Mouse (Mus musculus): ENCODE data around the gene Lpin2.

Lpin2 gene

GRCm38 (mm10) chr17:71263136-71263535 is 80.8 kb downstream of the Lpin2 start:
- no peak for DNase-seq (ENCODE audit: low spot score in 2 of 2)

DNA sequence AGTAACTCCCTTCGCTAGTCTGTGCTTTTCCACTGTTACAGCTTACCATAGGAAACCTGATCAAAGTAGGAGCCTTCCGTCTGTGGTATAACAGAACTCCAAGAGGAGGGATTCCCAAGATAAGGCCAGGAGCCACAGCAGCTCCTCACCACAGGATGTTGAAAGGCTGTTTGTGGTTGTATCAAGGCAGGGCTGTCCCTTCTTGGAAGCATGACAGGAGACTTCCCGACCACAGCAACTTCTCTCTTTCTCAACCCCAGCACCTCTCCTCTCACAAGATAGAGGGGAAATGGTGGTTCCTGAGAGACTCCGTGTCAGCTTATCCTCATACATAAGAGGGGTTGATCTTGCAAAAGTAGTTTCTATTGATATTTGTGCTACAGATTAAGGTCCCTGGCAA is 82.4 kb downstream of the Lpin2 start:
- no peak for DNase-seq (ENCODE audit: low spot score in 2 of 2)

GRCm38 (mm10) chr17:71265336-71266051 is 83.1 kb downstream of the Lpin2 start:
- DNase-seq (ENCODE audit: low spot score in 2 of 2), result no peak

- DNase-seq (ENCODE audit: low spot score in 2 of 2), result no peak
These were observed 85.0 kb downstream of the Lpin2 start for GRCm38 (mm10) chr17:71267374-71267773.

DNA sequence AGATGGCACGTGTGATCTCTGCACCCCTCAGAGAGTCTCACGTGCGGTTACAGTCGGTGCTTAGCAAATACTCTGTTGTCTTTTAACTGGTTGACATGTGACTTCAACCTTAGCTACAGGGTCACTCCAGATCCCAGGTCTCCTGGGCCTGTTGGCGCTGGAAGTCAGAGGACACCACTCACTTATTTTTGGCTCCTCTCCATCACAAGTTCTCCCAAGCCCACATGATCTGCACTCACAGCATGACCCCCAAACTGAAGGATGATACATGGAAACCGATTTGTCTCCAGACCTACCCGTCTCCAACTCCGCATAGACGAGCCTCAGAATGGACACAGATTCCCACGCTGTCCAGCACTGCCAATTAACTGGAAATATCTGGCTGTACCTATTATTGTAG is 85.8 kb downstream of the Lpin2 start:
- no peak for DNase-seq (ENCODE audit: low spot score in 2 of 2)

DNA sequence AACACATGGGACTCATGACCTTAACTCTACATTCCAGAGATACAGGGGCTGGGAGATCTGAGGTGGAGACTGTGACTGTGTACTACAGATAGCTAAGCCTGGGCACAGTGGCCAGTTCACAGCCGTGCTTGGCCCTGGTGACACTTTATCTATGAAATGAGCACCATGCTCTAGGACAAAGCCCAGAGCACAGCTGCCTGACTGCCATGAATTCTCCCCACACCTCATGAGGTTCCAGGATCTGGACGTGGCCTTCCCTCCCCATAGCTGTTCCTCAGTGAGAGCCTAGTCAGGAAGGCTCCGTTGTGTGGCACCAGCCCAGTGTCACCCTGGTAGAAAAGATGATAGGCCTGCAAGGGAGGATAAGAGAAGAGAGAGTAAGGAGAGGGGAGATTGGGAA is 86.2 kb downstream of the Lpin2 start:
- no peak for DNase-seq (ENCODE audit: low spot score in 2 of 2)

GRCm38 (mm10) chr17:71273901-71274300 is 91.5 kb downstream of the Lpin2 start:
- DNase-seq (ENCODE audit: low spot score in 2 of 2), result no peak

DNA sequence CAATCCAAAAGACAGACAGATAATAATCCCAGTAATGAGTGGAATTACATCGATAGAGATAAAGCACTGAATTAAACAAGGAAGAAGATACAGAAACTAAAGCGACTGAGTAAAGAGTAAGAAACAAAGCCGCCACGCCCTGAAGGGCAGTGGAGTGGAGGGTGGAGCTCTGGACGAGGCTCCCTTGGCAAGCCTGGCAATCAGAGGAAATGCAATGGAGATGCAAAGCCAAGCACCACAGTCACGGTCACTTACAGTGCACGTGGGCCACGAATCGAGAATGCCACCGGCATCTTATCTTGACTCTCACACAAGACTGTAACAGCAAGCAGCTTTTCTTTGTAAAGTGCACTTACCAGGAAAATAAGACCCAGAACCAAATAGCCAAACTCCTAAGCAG is 94.4 kb downstream of the Lpin2 start:
- DNase-seq (ENCODE audit: low spot score in 2 of 2), result no peak

DNA sequence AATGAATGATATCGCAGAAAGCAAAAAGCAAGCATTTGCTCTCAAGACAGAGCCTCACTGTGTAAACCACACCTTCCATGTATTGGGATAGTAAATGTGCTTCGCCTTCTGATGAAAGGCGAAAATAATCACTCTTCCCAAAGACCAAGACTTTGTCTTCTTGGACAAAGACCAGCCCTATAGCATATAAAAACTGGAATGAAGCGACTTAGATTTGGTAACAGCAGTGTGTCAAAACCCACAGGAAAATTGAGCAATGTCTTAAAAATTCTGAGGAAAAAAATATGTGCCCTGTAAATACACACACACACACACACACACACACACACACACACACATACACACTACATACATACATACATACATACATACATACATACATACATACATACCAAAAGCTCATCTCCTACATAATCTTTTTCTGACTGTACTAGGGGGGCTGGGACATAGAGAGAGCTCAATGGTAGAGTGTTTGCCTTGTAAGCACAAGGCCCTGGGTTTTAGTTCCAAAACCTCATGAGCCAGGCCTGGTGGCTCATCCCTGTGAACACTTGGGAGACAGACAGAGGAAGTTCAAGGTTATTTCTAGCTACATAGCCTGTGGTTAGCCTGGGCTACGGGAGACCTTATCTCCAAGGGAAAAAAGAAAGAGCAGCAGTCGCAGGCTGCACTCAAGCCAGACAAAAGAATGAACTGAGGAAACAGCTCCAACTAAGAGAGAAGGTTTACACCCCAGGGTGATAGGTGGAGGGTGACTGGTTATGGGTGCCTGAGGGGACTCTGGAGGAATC is 95.5 kb downstream of the Lpin2 start:
- DNase-seq (ENCODE audit: low spot score in 2 of 2), result no peak

GRCm38 (mm10) chr17:71282716-71283115 is 100.4 kb downstream of the Lpin2 start:
- DNase-seq (ENCODE audit: low spot score in 2 of 2), result no peak

- DNase-seq (ENCODE audit: low spot score in 2 of 2), result no peak
These were observed 100.9 kb downstream of the Lpin2 start for GRCm38 (mm10) chr17:71283237-71283636.

DNA sequence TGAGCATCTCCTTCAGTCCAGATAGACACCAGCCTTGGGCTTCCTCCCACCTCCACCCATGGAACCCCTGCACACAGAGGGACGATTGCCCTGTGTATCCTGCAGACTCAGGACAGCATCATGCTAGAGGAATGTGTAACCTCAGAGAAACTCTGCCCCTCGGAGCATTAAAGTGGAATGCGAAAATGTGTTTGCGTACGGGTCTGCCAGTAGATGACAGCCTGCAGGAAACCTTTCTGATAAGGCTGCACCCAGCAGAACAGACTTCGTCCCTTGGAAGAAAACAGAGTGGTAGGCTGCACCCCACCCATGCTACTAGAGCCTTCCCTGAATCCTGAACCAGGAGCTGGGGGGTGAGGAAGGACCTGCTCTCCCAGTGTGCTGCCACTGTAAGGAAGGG is 102.5 kb downstream of the Lpin2 start:
- DNase-seq (ENCODE audit: low spot score in 2 of 2), result no peak

GRCm38 (mm10) chr17:71285929-71286328 is 103.6 kb downstream of the Lpin2 start:
- DNase-seq (ENCODE audit: low spot score in 2 of 2), result no peak

GRCm38 (mm10) chr17:71287586-71287985 is 105.2 kb downstream of the Lpin2 start:
- DNase-seq (ENCODE audit: low spot score in 2 of 2), result no peak

DNA sequence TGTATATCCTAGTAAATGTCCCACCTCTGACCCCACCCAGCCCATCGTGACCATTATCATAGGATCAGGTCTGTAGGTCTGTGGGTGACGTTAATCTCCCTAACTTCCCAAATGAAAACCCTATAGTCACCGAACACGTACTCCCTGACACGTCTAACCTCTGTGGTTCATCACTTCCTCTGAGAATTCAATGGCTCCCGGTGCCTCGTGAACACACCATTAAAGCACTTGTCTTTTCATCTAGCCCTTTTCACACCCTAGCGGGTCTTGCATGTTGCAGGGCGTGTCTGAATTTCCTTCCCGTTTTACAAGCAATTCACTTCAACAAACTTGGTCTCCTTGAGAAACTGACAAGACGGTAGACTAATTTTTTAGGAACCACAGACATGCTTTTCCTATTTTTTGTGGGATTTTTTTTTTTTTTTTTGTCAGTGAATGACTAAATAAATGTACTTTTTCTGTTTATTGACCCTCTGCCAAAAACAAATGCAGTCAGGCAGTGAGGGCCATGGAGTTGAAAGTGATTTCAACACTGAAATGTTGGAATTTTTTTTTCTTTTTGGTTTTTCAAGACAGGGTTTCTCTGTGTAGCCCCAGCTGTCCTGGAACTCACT is 105.9 kb downstream of the Lpin2 start:
- no peak for DNase-seq (ENCODE audit: low spot score in 2 of 2)

GRCm38 (mm10) chr17:71288808-71289548 is 106.6 kb downstream of the Lpin2 start:
- no peak for DNase-seq (ENCODE audit: low spot score in 2 of 2)

GRCm38 (mm10) chr17:71289572-71290176 is 107.3 kb downstream of the Lpin2 start:
- DNase-seq (ENCODE audit: low spot score in 2 of 2), result no peak

DNA sequence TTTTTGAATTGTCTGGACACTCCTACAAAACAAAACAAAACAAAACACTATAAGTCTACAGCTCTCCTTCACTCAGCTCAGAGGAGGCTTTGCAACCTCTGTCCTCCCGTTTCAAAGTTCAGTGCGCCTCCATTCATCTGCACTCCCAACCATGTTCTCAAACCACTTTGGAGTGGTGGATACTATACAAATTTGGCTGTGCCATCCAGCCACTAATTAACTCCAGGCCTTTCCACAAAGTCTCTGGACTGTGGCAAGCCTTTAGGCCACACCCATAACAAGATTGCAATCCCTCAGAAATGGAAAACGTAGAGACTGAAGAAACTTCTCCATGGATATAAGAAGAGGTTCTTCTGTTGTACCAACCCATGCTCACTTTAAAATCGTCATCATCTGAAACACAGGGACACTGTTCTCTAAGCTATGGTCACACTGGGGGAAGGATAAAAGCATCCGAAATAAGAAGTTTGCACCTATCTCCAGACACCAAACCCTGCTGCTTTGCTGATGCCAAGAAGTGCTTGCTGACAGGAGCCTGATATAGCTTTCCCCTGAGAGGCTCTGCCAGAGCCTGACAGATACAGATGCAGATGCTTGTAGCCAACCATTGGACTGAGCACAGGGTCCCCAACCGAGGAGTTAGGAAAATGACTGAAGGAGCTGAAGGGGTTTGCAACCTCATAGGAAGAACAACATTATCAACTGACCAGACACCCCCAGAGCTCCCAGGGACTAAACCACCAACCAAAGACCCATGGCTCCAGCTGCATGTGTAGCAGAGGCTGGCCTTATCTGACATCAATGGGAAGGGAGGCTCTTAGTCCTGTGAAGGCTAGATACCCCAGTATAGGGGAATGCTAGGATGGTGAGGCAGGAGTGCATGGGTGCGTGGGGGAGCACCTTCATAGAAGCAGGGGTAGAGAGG is 108.4 kb downstream of the Lpin2 start:
- DNase-seq (ENCODE audit: low spot score in 2 of 2), result no peak

GRCm38 (mm10) chr17:71291897-71292420 is 109.6 kb downstream of the Lpin2 start:
- DNase-seq (ENCODE audit: low spot score in 2 of 2), result no peak

DNA sequence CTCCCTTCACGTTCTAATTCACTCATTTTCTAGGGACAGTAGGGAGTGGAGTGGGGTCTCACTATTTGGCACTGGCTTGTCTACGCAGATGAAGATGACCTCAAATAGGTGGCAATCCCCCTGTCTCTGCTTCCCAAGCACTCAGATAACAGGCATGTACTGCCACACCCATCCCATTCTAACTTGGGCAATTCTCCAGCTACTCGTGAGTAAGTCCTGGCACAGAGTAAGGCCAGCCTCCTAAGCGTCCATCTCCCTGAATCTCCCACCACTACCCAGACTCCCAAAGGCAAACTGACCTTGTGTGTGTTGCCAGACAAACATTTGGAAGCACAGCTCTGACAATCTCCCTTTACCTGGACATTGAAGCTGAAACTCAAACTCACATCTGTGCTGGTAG is 110.5 kb downstream of the Lpin2 start:
- DNase-seq (ENCODE audit: low spot score in 2 of 2), result no peak

Data from thymus, postnatal 10 days (tissue).